Mouse (Mus musculus): ENCODE measurements around the gene Gosr1. TPM values are rescaled to one million over a fixed set of nuclear protein-coding genes. Genes with fewer than 3 reads are reported as not detected.

Gosr1 gene
- 43.7 TPM for total RNA-seq (2023)

DNA sequence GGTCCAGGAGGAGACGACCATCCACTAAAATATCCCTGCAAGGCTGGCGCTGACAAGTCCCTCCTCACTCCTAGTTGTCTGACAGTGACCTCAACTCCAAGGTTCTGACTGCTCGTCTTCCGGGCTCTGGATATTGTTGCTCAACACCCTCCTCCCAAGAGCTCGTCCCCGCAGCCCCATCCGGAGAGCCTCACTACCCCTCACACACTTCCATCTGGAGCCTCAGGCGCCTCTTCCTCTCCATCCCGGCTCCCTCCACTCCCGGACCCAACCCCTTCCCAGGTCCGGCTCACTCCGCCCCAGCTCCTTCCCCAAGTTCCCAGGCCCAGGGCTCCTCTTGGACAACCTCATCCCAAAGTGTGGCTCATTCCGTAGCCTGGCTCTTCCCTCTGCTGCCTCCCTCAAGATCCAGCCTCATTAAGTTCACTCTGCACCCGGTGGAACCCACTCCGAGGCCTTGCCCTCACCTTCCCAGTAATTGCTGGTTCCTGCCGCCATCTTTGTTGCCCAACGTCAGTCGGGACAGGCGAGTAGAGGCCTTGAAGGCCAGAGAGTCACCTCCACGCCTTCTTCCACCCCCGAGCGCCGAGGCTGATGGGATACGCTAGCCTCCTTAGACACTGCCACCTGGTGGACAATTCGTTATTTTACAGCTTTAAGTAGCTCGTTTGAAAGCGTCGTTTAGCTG lies at the start of gene Gosr1:
TSS of gene Gosr1 (minus strand) at position 527 of the 688 bp plus-strand sequence.

GRCm38 (mm10) chr11:76679508-76679907 lies 83.9 kb downstream of the Gosr1 start, which contains the start of gene Trarg1:
Gene Trarg1 (plus strand): TSS chr11:76679808.

Other genes starting within 250 kb of the Gosr1 start
- 52.7 TPM for gene Abr, start 141.3 kb downstream of the Gosr1 start, total RNA-seq (2023)
- not detected for gene Bhlha9, start 91.1 kb downstream of the Gosr1 start, total RNA-seq (2023)
- gene Trarg1, start 83.8 kb downstream of the Gosr1 start, total RNA-seq (2023) = not detected
- gene Cpd, start 83.4 kb upstream of the Gosr1 start, total RNA-seq (2023) = 4.2 TPM
- not detected for gene Tmigd1, start 138.6 kb upstream of the Gosr1 start, total RNA-seq (2023)
- gene Blmh, start 161.2 kb upstream of the Gosr1 start, total RNA-seq (2023) = 42.2 TPM
- not detected for gene Slc6a4, start 235.0 kb upstream of the Gosr1 start, total RNA-seq (2023)

Measured in CD8-positive naive resting alpha-beta T cell, adult 57 days (primary cell).